ENCODE assay signal across 10 mouse cellular contexts in the genomic region with DNA sequence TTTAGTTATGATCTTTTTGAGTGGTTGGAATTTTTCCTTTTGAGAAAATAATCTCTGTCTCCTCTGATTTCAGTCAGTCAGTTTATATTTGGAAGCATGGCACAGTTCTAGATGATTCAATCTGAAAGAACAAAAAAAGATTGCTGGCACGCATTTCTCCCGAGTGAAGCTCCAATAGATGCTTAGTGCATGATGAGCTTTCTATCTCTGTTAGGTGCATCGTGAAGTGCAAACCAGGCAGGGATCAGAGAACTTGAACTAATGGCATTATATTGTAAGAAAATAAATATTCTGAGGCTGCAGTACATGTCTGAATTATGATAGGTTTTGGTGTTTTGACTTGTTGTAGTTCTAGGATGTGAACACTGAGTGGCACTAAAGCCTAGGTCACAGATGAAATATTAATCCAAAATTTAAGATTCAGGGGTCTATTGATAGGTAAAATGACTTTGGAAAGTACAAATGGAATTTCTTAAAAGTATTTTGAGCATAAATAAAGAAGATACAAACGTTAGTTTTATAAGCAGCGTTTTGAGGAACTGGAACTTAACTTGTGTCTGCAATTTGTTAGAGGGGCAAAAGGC. TPM values are rescaled to one million over a fixed set of nuclear protein-coding genes. Genes with fewer than 3 reads are reported as not detected.
A peak's percentile ranks its signal among the peaks of the same experiment; 100 is the strongest.
DNase-seq lines count a peak whose midpoint lies in the region; TF ChIP-seq lines count a peak whose summit lies in the region.
"Had no signal": no experiment of that assay in that cellular context is flagged by ENCODE, and none has a peak within 500 bp of the region (broad histone marks: within the 10 kb centered on the region; RNA-seq: fewer than 3 reads in every experiment).

No protein-coding gene starts in this region.

- no peaks in the 10 kb centered on the region for H3K9me3 ChIP-seq in MEL (replicated peaks; ENCODE audit: insufficient read depth, low read length)
- H3K9me3 ChIP-seq: kidney, embryonic 15.5 days had no signal

- DNase-seq in gastrocnemius, adult 2 months = no peak
- DNase-seq in gastrocnemius, postnatal 4 days (ENCODE audit: low spot score in 2 of 2) = no peak
- DNase-seq in 416B (ENCODE audit: low read depth) = peak; percentile 50
- DNase-seq in MEL (ENCODE audit: low read depth, low spot score) = peak; percentile 28
- DNase-seq in left cerebral cortex, adult 2 months (ENCODE audit: extremely low spot score in 1 of 2, low spot score in 2 of 2) = peak in 1 of 2 experiments; percentile 11
- DNase-seq in adrenal gland, postnatal 10 days = no peak
- no peak for DNase-seq in urinary bladder, postnatal 25 days (ENCODE audit: low spot score)
- DNase-seq in urinary bladder, postnatal 4 days (ENCODE audit: low spot score in 2 of 2) = no peak

- H3K4me3 ChIP-seq in gastrocnemius, adult 2 months = no peak overlapping the region
- H3K4me3 ChIP-seq in MEL (ENCODE audit: control insufficient read depth in 1 of 2, insufficient read depth in 1 of 2, low read depth in 2 of 2, low read length in 2 of 2) = no peak overlapping the region
- H3K4me3 ChIP-seq in left cerebral cortex, adult 2 months = 0 out of 2 replicates have a peak overlapping the region, but pooled peaks have one; percentile 3
- H3K4me3 ChIP-seq: kidney, embryonic 15.5 days had no signal

- H3K4me1 ChIP-seq in MEL (ENCODE audit: control insufficient read depth in 1 of 2, insufficient read depth in 2 of 2, low read length in 2 of 2) = no peaks in the 10 kb centered on the region
- H3K4me1 ChIP-seq: kidney, embryonic 15.5 days had no signal

- intact Hi-C loops in gastrocnemius, adult 2 months (cut with DNase I) = loop anchor here (5.0 kb wide), 1 partner anchor 470 kb away; no protein-coding TSS in a partner anchor
- intact Hi-C loops in left cerebral cortex, adult 2 months (cut with DNase I) = loop anchor here (1.0 to 2.0 kb wide), 3 partner anchors 299 to 642 kb away; no protein-coding TSS in a partner anchor

- no peak overlapping the region for H3K9ac ChIP-seq in MEL (ENCODE audit: control insufficient read depth, low read depth, low read length, poor library complexity, severe bottlenecking)
- H3K9ac ChIP-seq: kidney, embryonic 15.5 days had no signal

- no peak for TF ChIP-seq EP300 in MEL (IDR thresholded peaks at IDR 0.05; ENCODE audit: low read depth in 1 of 2, low read length in 2 of 2)

- no peaks in the 10 kb centered on the region for H3K27me3 ChIP-seq in MEL (ENCODE audit: control insufficient read depth in 1 of 2, insufficient read depth in 2 of 2, low read length in 2 of 2)
- H3K27me3 ChIP-seq: kidney, embryonic 15.5 days had no signal

- no peak for TF ChIP-seq POLR2A in MEL (IDR thresholded peaks at IDR 0.05; ENCODE audit: control insufficient read depth in 1 of 2, insufficient read depth in 1 of 2, low read depth in 1 of 2, low read length in 2 of 2, poor library complexity in 1 of 2)

- peak; percentile 53 for TF ChIP-seq CTCF in gastrocnemius, adult 2 months (IDR thresholded peaks at IDR 0.05)
- TF ChIP-seq CTCF in MEL (IDR thresholded peaks at IDR 0.05 in 2 of 3, conservative IDR thresholded peaks at IDR 0.05 in 1 of 3; ENCODE audit: control insufficient read depth in 1 of 3, insufficient read depth in 1 of 3, low read depth in 2 of 3, low read length in 3 of 3, poor library complexity in 1 of 3, severe bottlenecking in 1 of 3) = peak in 2 of 3 experiments; percentile 4 to 73; a peak in 3 of 6 replicates
- peak; percentile 69 for TF ChIP-seq CTCF in left cerebral cortex, adult 2 months (IDR thresholded peaks at IDR 0.05)

- no peaks in the 10 kb centered on the region for H3K36me3 ChIP-seq in MEL (ENCODE audit: control insufficient read depth in 1 of 2, insufficient read depth in 2 of 2, low read length in 2 of 2)
- H3K36me3 ChIP-seq: kidney, embryonic 15.5 days had no signal

- H3K27ac ChIP-seq in gastrocnemius, adult 2 months = no peak overlapping the region
- no peak overlapping the region for H3K27ac ChIP-seq in MEL (ENCODE audit: control insufficient read depth, low read depth, low read length)
- peak overlapping the region; percentile 83 for H3K27ac ChIP-seq in left cerebral cortex, adult 2 months
- H3K27ac ChIP-seq: kidney, embryonic 15.5 days had no signal

- peak; percentile 89 for TF ChIP-seq RAD21 in MEL (IDR thresholded peaks at IDR 0.05; ENCODE audit: low read depth, low read length)

- no peaks in the 10 kb centered on the region for H3K79me2 ChIP-seq in MEL (ENCODE audit: control insufficient read depth, insufficient read depth, low read length, poor library complexity)

TF ChIP-seq in MEL, 35 proteins besides CTCF, POLR2A, EP300 and RAD21:
- peak; percentile 40 for TF ChIP-seq ZNF384 (IDR thresholded peaks at IDR 0.05; ENCODE audit: low read depth, low read length)
- peak; percentile 84 for TF ChIP-seq ZC3H11A (IDR thresholded peaks at IDR 0.05; ENCODE audit: low read depth, low read length)
- no peak for TF ChIP-seq ELF1 (IDR thresholded peaks at IDR 0.05; ENCODE audit: low read depth, low read length)
- no peak for TF ChIP-seq TBP (IDR thresholded peaks at IDR 0.05; ENCODE audit: low read depth, low read length)
- no peak for TF ChIP-seq KAT2A (conservative IDR thresholded peaks at IDR 0.05; ENCODE audit: low read depth, low read length)
- TF ChIP-seq SMC3 (IDR thresholded peaks at IDR 0.05; ENCODE audit: low read depth, low read length) = peak; percentile 85

RNA-seq across cellular contexts. Expression of a gene that starts 59.2 kb away (rescaled TPM):
- total RNA-seq in gastrocnemius, adult 2 months (2021) = 1 to 10 TPM in 1 of 2 experiments, under 1 TPM in 1; 0.20 to 1.2 TPM
- total RNA-seq in gastrocnemius, postnatal 4 days (2021) = not detected
- total RNA-seq in MEL (2012; rRNA removed) = not detected in 2 replicates
- under 1 TPM in 1 of 2 experiments, not detected in 1; 0.08 TPM for polyA plus RNA-seq in MEL (2012; ENCODE audit: insufficient read depth in 1 of 2, insufficient read length in 2 of 2, low read depth in 1 of 2, low replicate concordance in 2 of 2, missing spikeins in 1 of 2)
- total RNA-seq in left cerebral cortex, adult 2 months (2021) = 100 to 1,000 TPM; 201 to 243 TPM
- total RNA-seq in adrenal gland, postnatal 10 days (2021) = 1 to 10 TPM; 1.1 to 1.7 TPM
- polyA plus RNA-seq: liver, embryonic 16.5 days had no signal

Comparison
In these comparisons a context has a peak if more than half of its experiments do, and no peak if none do; other contexts are left out.
1. DNase-seq: peak in 416B (single experiment) and MEL (single experiment); none in gastrocnemius, adult 2 months (single experiment), gastrocnemius, postnatal 4 days (0 of 2), adrenal gland, postnatal 10 days (single experiment), urinary bladder, postnatal 25 days (single experiment) and urinary bladder, postnatal 4 days (0 of 2).
2. RNA of a gene that starts 59.2 kb away (total RNA-seq): 201 to 243 TPM in left cerebral cortex, adult 2 months; 1.1 to 1.7 TPM in adrenal gland, postnatal 10 days, 0.20 to 1.2 TPM in gastrocnemius, adult 2 months, not detected in gastrocnemius, postnatal 4 days and not detected in MEL; every median in the first group is over 10 times any median in the second.
3. Peak in every context shown above with its lines, with median percentiles within 50 percentile points of each other: CTCF ChIP-seq.